In the genomic region with DNA sequence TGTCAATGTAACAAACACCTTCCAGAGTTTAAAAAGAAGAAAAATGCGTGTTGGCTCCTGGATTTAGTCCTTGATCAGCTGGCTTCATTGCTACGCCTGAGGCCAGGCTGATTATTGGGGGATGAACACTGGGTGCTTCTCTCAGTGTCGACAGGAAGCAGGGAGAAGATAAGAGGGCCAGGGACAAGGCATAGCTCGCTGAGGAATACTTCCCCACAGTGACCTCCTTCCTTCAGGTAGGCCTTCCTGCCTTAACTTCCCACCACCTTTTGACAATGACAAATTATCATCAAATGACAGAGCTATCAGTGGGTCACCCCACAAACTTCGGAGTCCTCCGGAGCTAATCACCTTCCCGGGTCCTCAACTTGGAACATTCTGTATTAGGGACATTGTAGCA, we compare ENCODE assay signal across 18 mouse cellular contexts.
"Had no signal": no experiment of that assay in that cellular context is flagged by ENCODE, and none has a peak within 500 bp of the region (broad histone marks: within the 10 kb centered on the region; RNA-seq: fewer than 3 reads in every experiment).

No protein-coding gene starts in this region.

- H3K27me3 ChIP-seq: limb, embryonic 13.5 days; lung, embryonic 15.5 days; megakaryocyte, embryonic 14.5 days; midbrain, embryonic 13.5 days had no signal

- H3K9me3 ChIP-seq: limb, embryonic 10.5 days; limb, embryonic 13.5 days; lung, embryonic 15.5 days; megakaryocyte, embryonic 14.5 days; midbrain, embryonic 10.5 days; midbrain, embryonic 13.5 days had no signal

- H3K36me3 ChIP-seq: limb, embryonic 10.5 days; limb, embryonic 13.5 days; lung, embryonic 15.5 days; midbrain, embryonic 10.5 days; midbrain, embryonic 13.5 days had no signal

- H3K4me1 ChIP-seq: limb, embryonic 10.5 days; limb, embryonic 13.5 days; lung, embryonic 15.5 days; midbrain, embryonic 10.5 days had no signal

- H3K4me2 ChIP-seq: limb, embryonic 13.5 days; lung, embryonic 15.5 days; midbrain, embryonic 13.5 days had no signal

- H3K27ac ChIP-seq: kidney, postnatal 0 days; layer of hippocampus, adult 2 months; limb, embryonic 10.5 days; limb, embryonic 13.5 days; lung, embryonic 15.5 days; macrophage; midbrain, embryonic 10.5 days; midbrain, embryonic 13.5 days had no signal

- DNase-seq: kidney, adult 2 months; kidney, postnatal 25 days; layer of hippocampus, adult 9-11 months; lung, adult 18-20 months; lung, postnatal 10 days; thymus, adult 18-20 months; thymus, postnatal 36 days had no signal

- H3K4me3 ChIP-seq: layer of hippocampus, adult 2 months; limb, embryonic 10.5 days; limb, embryonic 13.5 days; lung, embryonic 15.5 days; megakaryocyte, embryonic 14.5 days; midbrain, embryonic 10.5 days; midbrain, embryonic 13.5 days; myocyte had no signal

- ATAC-seq: midbrain, embryonic 13.5 days; midbrain, embryonic 16.5 days had no signal

- H3K9ac ChIP-seq: limb, embryonic 13.5 days; lung, embryonic 15.5 days; midbrain, embryonic 13.5 days had no signal
